Mouse (Mus musculus) heart, postnatal 0 days (tissue): ENCODE results near the gene Gm4559. TPM values are rescaled to one million over a fixed set of nuclear protein-coding genes. Genes with fewer than 3 reads are reported as not detected.
A peak's percentile ranks its signal among the peaks of the same experiment; 100 is the strongest.
"Not testable (repeated sequence)": the region's sequence is repeated elsewhere in the genome, so short reads cannot be mapped to it uniquely, and the experiment has no call there.

Source experiments
- ATAC-seq: fragments of 200-750 bp; cut with Nextera tagmentation; 2 replicates; pipeline ENCODE4 v1.8.0; 2017; ENCODE audit warnings: low read depth, moderate number of reproducible peaks, moderate library complexity; ENCODE audit not compliant: insufficient read depth
- DNase-seq: peaks from one replicate; pipeline ENCODE4 v3.0.0-alpha.2; 2016; ENCODE audit warnings: low spot score
- H3K27ac ChIP-seq: fragments of 300-500 bp; sonication (generic); 2 replicates; pipeline ENCODE4 v1.5.1; 2014; ENCODE audit warnings: low read depth, mild to moderate bottlenecking
- H3K27me3 ChIP-seq: fragments of 300-500 bp; sonication (generic); 2 replicates; pipeline ENCODE4 v1.6.1; 2014; ENCODE audit warnings: low read length, mixed read lengths; ENCODE audit not compliant: control insufficient read depth, insufficient read depth
- H3K36me3 ChIP-seq: fragments of 300-500 bp; sonication (generic); replicated peaks from 2 replicates; pipeline ENCODE4 v1.6.1; 2014; ENCODE audit warnings: low read length, mixed read lengths; ENCODE audit not compliant: control insufficient read depth, insufficient read depth
- H3K4me1 ChIP-seq: fragments of 300-500 bp; sonication (generic); 2 replicates; pipeline ENCODE4 v1.6.1; 2014; ENCODE audit warnings: antibody characterized with exemption; ENCODE audit not compliant: control insufficient read depth, insufficient read depth
- H3K4me2 ChIP-seq: fragments of 300-500 bp; sonication (generic); 2 replicates; pipeline ENCODE4 v1.6.1; 2014; ENCODE audit warnings: low read depth, mild to moderate bottlenecking, low read length, moderate library complexity
- H3K4me3 ChIP-seq: fragments of 300-500 bp; sonication (generic); 2 replicates; pipeline ENCODE4 v1.5.1; 2014; ENCODE audit warnings: low read depth, low read length
- H3K9ac ChIP-seq: fragments of 300-500 bp; sonication (generic); replicated peaks from 2 replicates; pipeline ENCODE4 v1.6.1; 2014; ENCODE audit warnings: low read depth, low read length, mixed read lengths
- H3K9me3 ChIP-seq: fragments of 300-500 bp; sonication (generic); replicated peaks from 2 replicates; pipeline ENCODE4 v1.6.1; 2016; ENCODE audit warnings: low read length; ENCODE audit not compliant: control insufficient read depth
- CTCF ChIP-seq: IDR thresholded peaks from 2 replicates; pipeline ENCODE4 v1.5.1; 2016; ENCODE audit warnings: antibody characterized with exemption, control low read depth, low read depth
- EP300 ChIP-seq: IDR thresholded peaks from 2 replicates; pipeline ENCODE4 v1.6.1; 2016; ENCODE audit warnings: antibody characterized with exemption, low read depth
- WGBS: fragments of 180-500 bp; shearing (Covaris S2); extraction: QIAGEN DNeasy Blood & Tissue Kit; methylation state at CpG from one replicate; pipeline ENCODE4 v1.1.7; 2014; 5-methylcytosine and 5-hydroxymethylcytosine counted together
- polyA plus RNA-seq: library from polyadenylated mRNA; unstranded; fragments of >200 nt; fragmentation: Nextera tagmentation; extraction: Ambion mirVana; gene quantifications from 2 replicates; pipeline ENCODE4 v1.2.1, GENCODE M21; 2015
- total RNA-seq: library from RNA; depleted of rRNA; stranded (reverse); fragments of >200 nt; gene quantifications from 2 replicates; pipeline ENCODE4 v1.2.3, GENCODE M21; 2014; ENCODE audit warnings: low replicate concordance

Gene Gm4559
- total and polyA plus RNA-seq, 2 experiments from 2014 or later, result not detected

GRCm38 (mm10) chr7:142319124-142319523 is 45.0 kb upstream of the Gm4559 start:
- H3K9ac ChIP-seq, result no peak overlapping the region
- H3K9me3 ChIP-seq, result no peaks in the 10 kb centered on the region
- H3K4me3 ChIP-seq, result no peak overlapping the region
- no peak for ATAC-seq
- no peak overlapping the region for H3K4me2 ChIP-seq
- H3K27ac ChIP-seq, result no peak overlapping the region
- no peaks in the 10 kb centered on the region for H3K27me3 ChIP-seq
- no peak for DNase-seq
- TF ChIP-seq EP300 (no peak), CTCF (no peak)
- no peaks in the 10 kb centered on the region for H3K36me3 ChIP-seq
- no peaks in the 10 kb centered on the region for H3K4me1 ChIP-seq
- WGBS, result 90% methylated on average over 11 of the region's 11 CpGs

- Histone ChIP-seq H3K27ac (peak overlapping the region; percentile 18; the same call in 1 of the 2 replicates), H3K36me3 (no peaks in the 10 kb centered on the region), H3K27me3 (no peaks in the 10 kb centered on the region), H3K4me1 (no peaks in the 10 kb centered on the region), H3K9ac (no peak overlapping the region), H3K4me3 (no peak overlapping the region), H3K9me3 (no peaks in the 10 kb centered on the region), H3K4me2 (no peak overlapping the region)
- ATAC-seq, result no peak
- no peak for DNase-seq
- 81% methylated on average over 5 of the region's 5 CpGs for WGBS
- TF ChIP-seq CTCF (no peak), EP300 (no peak)
Measured at GRCm38 (mm10) chr7:142317216-142317615, 43.1 kb upstream of the Gm4559 start.

GRCm38 (mm10) chr7:142316558-142316957 is 42.4 kb upstream of the Gm4559 start:
- no peaks in the 10 kb centered on the region for H3K27me3 ChIP-seq
- no peaks in the 10 kb centered on the region for H3K4me1 ChIP-seq
- no peak overlapping the region for H3K4me2 ChIP-seq
- H3K36me3 ChIP-seq, result no peaks in the 10 kb centered on the region
- TF ChIP-seq EP300 (no peak), CTCF (peak; percentile 79)
- ATAC-seq, result peak; percentile 44
- DNase-seq, result peak; percentile 69
- no peaks in the 10 kb centered on the region for H3K9me3 ChIP-seq
- 30% methylated on average over 6 of the region's 6 CpGs for WGBS
- no peak overlapping the region for H3K9ac ChIP-seq
- no peak overlapping the region for H3K27ac ChIP-seq
- H3K4me3 ChIP-seq, result no peak overlapping the region

- ATAC-seq, result no peak
- H3K4me1 ChIP-seq, result no peaks in the 10 kb centered on the region
- no peaks in the 10 kb centered on the region for H3K9me3 ChIP-seq
- WGBS, result 66% methylated on average over 5 of the region's 5 CpGs
- no peak for DNase-seq
- no peak for TF ChIP-seq EP300
- TF ChIP-seq CTCF, result no peak
- H3K27me3 ChIP-seq, result no peaks in the 10 kb centered on the region
- H3K9ac ChIP-seq, result no peak overlapping the region
- no peak overlapping the region for H3K27ac ChIP-seq
- H3K4me3 ChIP-seq, result no peak overlapping the region
- no peaks in the 10 kb centered on the region for H3K36me3 ChIP-seq
- no peak overlapping the region for H3K4me2 ChIP-seq
Measured at GRCm38 (mm10) chr7:142314600-142315285, 40.6 kb upstream of the Gm4559 start.

- H3K27me3 ChIP-seq, H3K36me3 ChIP-seq, H3K4me1 ChIP-seq, H3K27ac ChIP-seq, DNase-seq, H3K4me2 ChIP-seq, H3K9ac ChIP-seq, ATAC-seq, H3K9me3 ChIP-seq, H3K4me3 ChIP-seq: not testable (repeated sequence)
- 65% methylated on average over 1 of the region's 1 CpGs for WGBS
Measured at GRCm38 (mm10) chr7:142303929-142304328, 29.8 kb upstream of the Gm4559 start.

GRCm38 (mm10) chr7:142303249-142303648 is 29.1 kb upstream of the Gm4559 start, which contains the start of gene Krtap5-4:
Krtap5-4 (plus strand) TSS chr7:142303549.
- WGBS, result 36% methylated on average over 3 of the region's 3 CpGs
- H3K36me3 ChIP-seq, result no peaks in the 10 kb centered on the region
- no peak for ATAC-seq
- H3K4me3 ChIP-seq, result no peak within 1 kb of the TSS
- H3K9ac ChIP-seq, result no peak within 1 kb of the TSS
- TF ChIP-seq EP300, result no peak
- TF ChIP-seq CTCF, result no peak
- H3K4me1 ChIP-seq, result no peaks in the 10 kb centered on the region
- H3K4me2 ChIP-seq, result no peak within 1 kb of the TSS
- no peak within 1 kb of the TSS for H3K27ac ChIP-seq
- H3K9me3 ChIP-seq, result no peaks in the 10 kb centered on the region
- no peak for DNase-seq
- no peaks in the 10 kb centered on the region; the same call in 1 of the 2 replicates for H3K27me3 ChIP-seq

GRCm38 (mm10) chr7:142297018-142297417 is 22.9 kb upstream of the Gm4559 start, which contains the start of gene Krtap5-1:
Krtap5-1 (minus strand) TSS chr7:142297118.
- ATAC-seq, H3K4me2 ChIP-seq, H3K9ac ChIP-seq, DNase-seq, H3K27me3 ChIP-seq, H3K27ac ChIP-seq, H3K9me3 ChIP-seq, H3K36me3 ChIP-seq, H3K4me3 ChIP-seq: not testable (repeated sequence)
- H3K4me1 ChIP-seq, result 0 out of 2 replicates have a peak, but pooled peaks cover 11% of the 10 kb centered on the region

- not testable (repeated sequence) for H3K9ac ChIP-seq, H3K9me3 ChIP-seq, H3K36me3 ChIP-seq, H3K27me3 ChIP-seq, ATAC-seq, DNase-seq, H3K4me2 ChIP-seq, H3K4me3 ChIP-seq, H3K27ac ChIP-seq
- 0 out of 2 replicates have a peak, but pooled peaks cover 11% of the 10 kb centered on the region for H3K4me1 ChIP-seq
- 25% methylated on average over 4 of the region's 4 CpGs for WGBS
Measured at GRCm38 (mm10) chr7:142296108-142296507, 21.9 kb upstream of the Gm4559 start.
